19 mouse cellular contexts compared by ENCODE assay signal in the genomic region with DNA sequence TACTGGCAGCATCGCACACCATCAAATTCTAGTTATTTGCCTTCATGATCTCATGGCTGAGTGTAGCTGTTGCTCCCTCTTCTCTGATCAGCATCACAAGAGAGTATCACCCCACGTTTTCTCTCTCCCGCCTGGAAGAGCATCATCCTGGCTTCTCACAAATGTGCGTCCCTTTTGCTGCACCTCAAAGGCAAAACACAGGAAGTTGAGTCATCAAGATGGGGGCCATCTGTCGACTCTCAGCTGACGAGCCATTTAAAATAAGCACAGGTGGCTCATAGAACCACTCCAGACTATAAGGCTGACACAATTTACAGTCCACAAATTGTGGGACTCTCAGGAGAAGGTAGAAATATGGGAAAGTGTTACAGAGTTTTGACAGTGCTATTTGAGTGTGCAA.
DNase-seq lines count a peak whose midpoint lies in the region; TF ChIP-seq lines count a peak whose summit lies in the region.
"Had no signal": no experiment of that assay in that cellular context is flagged by ENCODE, and none has a peak within 500 bp of the region (broad histone marks: within the 10 kb centered on the region; RNA-seq: fewer than 3 reads in every experiment).

No protein-coding gene starts in this region.

- intact Hi-C loops in heart, adult 2 months (cut with DNase I), result no loop called here

- H3ac ChIP-seq in myocyte (ENCODE audit: control insufficient read depth, insufficient read length), result no peak overlapping the region

- no peak overlapping the region for H3K27ac ChIP-seq in MEL (ENCODE audit: control insufficient read depth, low read depth, low read length)
- H3K27ac ChIP-seq in heart, adult 2 months, result no peak overlapping the region
- H3K27ac ChIP-seq: forebrain, embryonic 10.5 days; gastrocnemius, adult 2 months; limb, embryonic 10.5 days; liver, embryonic 12.5 days; lung, embryonic 15.5 days; neural tube, embryonic 12.5 days; stomach, postnatal 0 days had no signal

- H3K9me3 ChIP-seq in MEL (replicated peaks; ENCODE audit: insufficient read depth, low read length), result no peaks in the 10 kb centered on the region
- H3K9me3 ChIP-seq: forebrain, embryonic 10.5 days; limb, embryonic 10.5 days; liver, embryonic 12.5 days; lung, embryonic 15.5 days; neural tube, embryonic 12.5 days had no signal

- WGBS in heart, adult 2 months, result 49% methylated on average over 6 of the region's 6 CpGs

- H3K79me2 ChIP-seq in MEL (ENCODE audit: control insufficient read depth, insufficient read depth, low read length, poor library complexity) (no peaks in the 10 kb centered on the region), myocyte (ENCODE audit: control insufficient read depth, insufficient read depth) (no peaks in the 10 kb centered on the region)
- H3K79me2 ChIP-seq in heart, adult 2 months (replicated peaks; ENCODE audit: control insufficient read depth, insufficient read depth, low read length), result no peaks in the 10 kb centered on the region

- peaks cover 0 to 7% of the 10 kb centered on the region in 2 experiments; a peak in 2 of 4 replicates for H3K4me1 ChIP-seq in MEL (ENCODE audit: control insufficient read depth in 1 of 2, insufficient read depth in 2 of 2, low read length in 2 of 2)
- H3K4me1 ChIP-seq in heart, adult 2 months (ENCODE audit: control insufficient read depth, insufficient read depth, low read length), result no peaks in the 10 kb centered on the region; the same call in 1 of the 2 replicates
- H3K4me1 ChIP-seq: lung, embryonic 15.5 days had no signal

- TF ChIP-seq RAD21 in MEL (IDR thresholded peaks at IDR 0.05; ENCODE audit: low read depth, low read length), result no peak

- H3K4me3 ChIP-seq in MEL (ENCODE audit: control insufficient read depth in 1 of 2, insufficient read depth in 1 of 2, low read depth in 2 of 2, low read length in 2 of 2) (no peak overlapping the region), myocyte (no peak overlapping the region)
- no peak overlapping the region for H3K4me3 ChIP-seq in heart, adult 2 months
- H3K4me3 ChIP-seq: forebrain, embryonic 10.5 days; gastrocnemius, adult 2 months; limb, embryonic 10.5 days; liver, embryonic 12.5 days; lung, embryonic 15.5 days; neural tube, embryonic 12.5 days had no signal

- H3K4me2 ChIP-seq in myocyte (ENCODE audit: low read depth), result peak overlapping the region; percentile 0
- H3K4me2 ChIP-seq: liver, embryonic 12.5 days; lung, embryonic 15.5 days; neural tube, embryonic 12.5 days had no signal

- no peak for TF ChIP-seq POLR2A in MEL (IDR thresholded peaks at IDR 0.05; ENCODE audit: control insufficient read depth in 1 of 2, insufficient read depth in 1 of 2, low read depth in 1 of 2, low read length in 2 of 2, poor library complexity in 1 of 2)
- TF ChIP-seq POLR2A in myocyte (IDR thresholded peaks at IDR 0.05; ENCODE audit: insufficient read length, low read depth), result no peak
- no peak for TF ChIP-seq POLR2A in heart, adult 2 months (IDR thresholded peaks at IDR 0.05; ENCODE audit: insufficient read depth, low read depth, low read length)

- no peak overlapping the region for H3K9ac ChIP-seq in MEL (ENCODE audit: control insufficient read depth, low read depth, low read length, poor library complexity, severe bottlenecking)
- no peak overlapping the region for H3K9ac ChIP-seq in heart, adult 2 months (ENCODE audit: low read depth, low read length)
- H3K9ac ChIP-seq: liver, embryonic 12.5 days; lung, embryonic 15.5 days; neural tube, embryonic 12.5 days had no signal

- TF ChIP-seq CTCF in MEL (IDR thresholded peaks at IDR 0.05 in 2 of 3, conservative IDR thresholded peaks at IDR 0.05 in 1 of 3; ENCODE audit: control insufficient read depth in 1 of 3, insufficient read depth in 1 of 3, low read depth in 2 of 3, low read length in 3 of 3, poor library complexity in 1 of 3, severe bottlenecking in 1 of 3), result no peak
- no peak for TF ChIP-seq CTCF in heart, adult 2 months (IDR thresholded peaks at IDR 0.05)

- no peak for TF ChIP-seq EP300 in MEL (IDR thresholded peaks at IDR 0.05; ENCODE audit: low read depth in 1 of 2, low read length in 2 of 2)
- TF ChIP-seq EP300 in heart, adult 2 months (IDR thresholded peaks at IDR 0.05; ENCODE audit: insufficient read depth, low read depth, low read length), result no peak

- H3K36me3 ChIP-seq in MEL (ENCODE audit: control insufficient read depth in 1 of 2, insufficient read depth in 2 of 2, low read length in 2 of 2), result peaks cover 0 to 6% of the 10 kb centered on the region in 2 experiments; a peak in 2 of 4 replicates
- no peaks in the 10 kb centered on the region for H3K36me3 ChIP-seq in myocyte (ENCODE audit: control insufficient read depth, insufficient read depth)
- H3K36me3 ChIP-seq in heart, adult 2 months (ENCODE audit: control insufficient read depth, insufficient read depth, low read length), result no peaks in the 10 kb centered on the region
- H3K36me3 ChIP-seq: limb, embryonic 10.5 days; liver, embryonic 12.5 days; lung, embryonic 15.5 days had no signal

- DNase-seq in frontal cortex, adult 2 months (ENCODE audit: extremely low spot score in 1 of 2, low spot score in 1 of 2), result peak; percentile 14 to 73
- DNase-seq in frontal cortex, postnatal 14 days (ENCODE audit: low spot score in 2 of 2), result no peak
- DNase-seq in right cerebral cortex, adult 2 months (ENCODE audit: low spot score in 2 of 2), result peak; percentile 71 to 75
- DNase-seq in right cerebral cortex, postnatal 14 days, result no peak
- DNase-seq in MEL (ENCODE audit: low read depth, low spot score), result peak; percentile 12
- no peak for DNase-seq in testis, postnatal 10 days (ENCODE audit: low spot score)
- DNase-seq in heart, adult 2 months, result no peak
- DNase-seq: adrenal gland, postnatal 14 days; gastrocnemius, adult 2 months; heart, adult 11 months; kidney, adult 11 months; kidney, postnatal 10 days had no signal

- H3K27me3 ChIP-seq in MEL (ENCODE audit: control insufficient read depth in 1 of 2, insufficient read depth in 2 of 2, low read length in 2 of 2), result peaks cover 0 to 3% of the 10 kb centered on the region in 2 experiments; a peak in 1 of 4 replicates
- no peaks in the 10 kb centered on the region for H3K27me3 ChIP-seq in myocyte (ENCODE audit: control insufficient read depth, insufficient read depth, insufficient read length)
- no peaks in the 10 kb centered on the region for H3K27me3 ChIP-seq in heart, adult 2 months (ENCODE audit: control insufficient read depth, insufficient read depth, low read length)
- H3K27me3 ChIP-seq: liver, embryonic 12.5 days; lung, embryonic 15.5 days; neural tube, embryonic 12.5 days had no signal

TF ChIP-seq in MEL, 35 proteins besides CTCF, POLR2A, EP300 and RAD21:
- TF ChIP-seq BHLHE40 (IDR thresholded peaks at IDR 0.05; ENCODE audit: borderline replicate concordance, low read depth, low read length) (no peak), KAT2A (conservative IDR thresholded peaks at IDR 0.05; ENCODE audit: low read depth, low read length) (no peak), NRF1 (IDR thresholded peaks at IDR 0.05; ENCODE audit: insufficient read depth, low read depth, low read length, poor library complexity, severe bottlenecking) (no peak), SMC3 (IDR thresholded peaks at IDR 0.05; ENCODE audit: low read depth, low read length) (no peak), POLR2AphosphoS2 (IDR thresholded peaks at IDR 0.05; ENCODE audit: low read length) (no peak), HCFC1 (IDR thresholded peaks at IDR 0.05; ENCODE audit: low read depth, low read length) (no peak), ZMIZ1 (IDR thresholded peaks at IDR 0.05; ENCODE audit: low read depth, low read length) (no peak), TCF12 (IDR thresholded peaks at IDR 0.05; ENCODE audit: low read depth, low read length) (no peak), MAZ (IDR thresholded peaks at IDR 0.05; ENCODE audit: low read depth, low read length) (no peak), MYC (IDR thresholded peaks at IDR 0.05; ENCODE audit: low read depth, low read length) (no peak), GABPA (IDR thresholded peaks at IDR 0.05; ENCODE audit: low read depth, low read length) (no peak), TBP (IDR thresholded peaks at IDR 0.05; ENCODE audit: low read depth, low read length) (no peak), ETS1 (IDR thresholded peaks at IDR 0.05; ENCODE audit: low read depth, low read length) (no peak), E2F4 (IDR thresholded peaks at IDR 0.05; ENCODE audit: borderline replicate concordance, low read depth, low read length) (no peak), ZC3H11A (IDR thresholded peaks at IDR 0.05; ENCODE audit: low read depth, low read length) (no peak), JUND (IDR thresholded peaks at IDR 0.05; ENCODE audit: low read depth, low read length) (no peak)

TF ChIP-seq in myocyte, 11 proteins besides CTCF, POLR2A, EP300 and RAD21:
- TF ChIP-seq E2F4 (IDR thresholded peaks at IDR 0.05; ENCODE audit: insufficient read depth) (no peak), MYOG (IDR thresholded peaks at IDR 0.05; ENCODE audit: control insufficient read depth in 1 of 3, insufficient read depth in 1 of 3, insufficient read length in 2 of 3, low read depth in 2 of 3) (peak in 1 of 3 experiments; percentile 34), CEBPB (IDR thresholded peaks at IDR 0.05; ENCODE audit: insufficient read depth, poor library complexity, severe bottlenecking) (no peak), USF1 (IDR thresholded peaks at IDR 0.05; ENCODE audit: low read depth) (no peak), TCF12 (IDR thresholded peaks at IDR 0.05; ENCODE audit: insufficient read depth, poor library complexity, severe bottlenecking) (no peak), TCF3 (IDR thresholded peaks at IDR 0.05; ENCODE audit: insufficient read length, low read depth) (no peak), REST (IDR thresholded peaks at IDR 0.05; ENCODE audit: insufficient read depth, insufficient read length) (no peak), MAX (IDR thresholded peaks at IDR 0.05; ENCODE audit: low read depth) (no peak)

Comparison
In these comparisons a context has a peak if more than half of its experiments do, and no peak if none do; other contexts are left out.
1. DNase-seq: peak in frontal cortex, adult 2 months (2 of 2), right cerebral cortex, adult 2 months (2 of 2) and MEL (single experiment); none in frontal cortex, postnatal 14 days (0 of 2), right cerebral cortex, postnatal 14 days (single experiment), testis, postnatal 10 days (single experiment) and heart, adult 2 months (0 of 2).